Mouse (Mus musculus) heart, postnatal 0 days (tissue): ENCODE results near the gene Dapp1.

Experiments
- CTCF ChIP-seq: IDR thresholded peaks from 2 replicates; pipeline ENCODE4 v1.5.1; 2016; ENCODE audit warnings: antibody characterized with exemption, control low read depth, low read depth
- EP300 ChIP-seq: IDR thresholded peaks from 2 replicates; pipeline ENCODE4 v1.6.1; 2016; ENCODE audit warnings: antibody characterized with exemption, low read depth

DNA sequence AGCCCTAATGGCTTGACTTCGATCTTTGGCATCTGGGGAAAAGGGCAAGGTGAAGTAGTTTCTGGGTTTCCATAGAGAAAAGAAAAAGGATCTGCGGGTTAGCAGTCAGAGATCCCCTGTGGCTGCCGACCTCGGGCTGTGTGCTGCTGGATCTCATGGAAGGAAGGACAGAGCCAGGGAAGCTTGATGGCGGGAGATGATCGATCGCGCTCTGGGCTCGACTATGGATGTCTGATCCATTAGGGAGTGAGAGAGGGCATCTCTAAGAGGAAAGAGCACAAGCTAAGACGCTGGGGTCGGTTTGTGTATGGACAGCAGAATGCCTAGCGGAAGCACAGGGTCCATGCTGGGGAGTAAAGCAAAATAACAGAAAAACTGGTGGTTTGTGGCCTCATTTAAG, 11.4 kb downstream of the Dapp1 start:
- TF ChIP-seq EP300 (no peak), CTCF (no peak)
